Mouse (Mus musculus) small intestine, adult 2 months (tissue): ENCODE data around the gene Arhgef33. TPM values are rescaled to one million over a fixed set of nuclear protein-coding genes. Genes with fewer than 3 reads are reported as not detected.
"Not testable (repeated sequence)": the region's sequence is repeated elsewhere in the genome, so short reads cannot be mapped to it uniquely, and the experiment has no call there.

Experiments
- H3K27ac ChIP-seq: fragments of 200-500 bp; 2 replicates; pipeline ENCODE4 v1.5.1; 2012; ENCODE audit warnings: low read depth, low read length, control low read depth, inconsistent platforms; ENCODE audit not compliant: insufficient read depth
- H3K27me3 ChIP-seq: fragments of 200-500 bp; 2 replicates; pipeline ENCODE4 v1.6.1; 2012; ENCODE audit warnings: mild to moderate bottlenecking, moderate library complexity, low read length, inconsistent platforms; ENCODE audit not compliant: control insufficient read depth, insufficient read depth
- H3K36me3 ChIP-seq: fragments of 200-500 bp; 2 replicates; pipeline ENCODE4 v1.6.1; 2012; ENCODE audit warnings: mild to moderate bottlenecking, low read length, control low read depth, inconsistent platforms; ENCODE audit not compliant: control insufficient read depth, insufficient read depth
- H3K4me1 ChIP-seq: fragments of 200-500 bp; 2 replicates; pipeline ENCODE4 v1.6.1; 2012; ENCODE audit warnings: low read length, inconsistent platforms, mixed read lengths; ENCODE audit not compliant: control insufficient read depth, insufficient read depth, insufficient read length
- H3K4me3 ChIP-seq: fragments of 200-500 bp; 2 replicates; pipeline ENCODE4 v1.5.1; 2012; ENCODE audit warnings: low read depth, mild to moderate bottlenecking, control low read depth, inconsistent platforms, low read length, moderate library complexity
- CTCF ChIP-seq: fragments of 200-500 bp; IDR thresholded peaks from 2 replicates; pipeline ENCODE4 v1.5.1; 2012; ENCODE audit warnings: low read depth, mild to moderate bottlenecking, control low read depth, inconsistent platforms, low read length, moderate library complexity, mixed read lengths; ENCODE audit not compliant: insufficient replicate concordance, insufficient read length; ENCODE audit errors: extremely low read depth
- POLR2A ChIP-seq: fragments of 200-500 bp; IDR thresholded peaks from 2 replicates; pipeline ENCODE4 v1.6.1; 2012; ENCODE audit warnings: low read depth, mild to moderate bottlenecking, control low read depth, inconsistent platforms, low read length, moderate library complexity
- WGBS: fragments of 180-500 bp; shearing (Covaris S2); methylation state at CpG from one replicate; pipeline ENCODE4 v1.1.7; 2018; 5-methylcytosine and 5-hydroxymethylcytosine counted together
- polyA plus RNA-seq: library from polyadenylated mRNA; depleted of rRNA; stranded (reverse); fragments of >200 nt; gene quantifications from 2 replicates; pipeline ENCODE4 v1.2.3, GENCODE M21; 2012; rRNA removed

Gene Arhgef33
- 0.11 and 0.28 TPM in 2 replicates for polyA plus RNA-seq

GRCm38 (mm10) chr17:80307251-80307650, at the start of gene Arhgef33:
Gene Arhgef33, plus strand, starts transcription at chr17:80307407.
- 95% methylated on average over 1 of the region's 1 CpGs for WGBS
- TF ChIP-seq CTCF, result no peak
- TF ChIP-seq POLR2A, result no peak
- H3K27me3 ChIP-seq, result no peaks in the 10 kb centered on the region
- no peak within 1 kb of the TSS for H3K4me3 ChIP-seq
- H3K4me1 ChIP-seq, result no peaks in the 10 kb centered on the region
- no peak within 1 kb of the TSS for H3K27ac ChIP-seq
- H3K36me3 ChIP-seq, result no peaks in the 10 kb centered on the region

- no peaks in the 10 kb centered on the region for H3K27me3 ChIP-seq
- WGBS, result 91% methylated on average over 4 of the region's 4 CpGs
- no peaks in the 10 kb centered on the region for H3K4me1 ChIP-seq
- no peak overlapping the region for H3K27ac ChIP-seq
- no peak for TF ChIP-seq POLR2A
- no peak overlapping the region for H3K4me3 ChIP-seq
- peaks cover 62% of the 10 kb centered on the region for H3K36me3 ChIP-seq
These were observed 40.1 kb upstream of the Arhgef33 start for GRCm38 (mm10) chr17:80267065-80267464.

- Histone ChIP-seq H3K27me3 (no peaks in the 10 kb centered on the region), H3K4me3 (no peak overlapping the region), H3K36me3 (peaks cover 67% of the 10 kb centered on the region), H3K4me1 (no peaks in the 10 kb centered on the region), H3K27ac (no peak overlapping the region)
- 95% methylated on average over 3 of the region's 3 CpGs for WGBS
- TF ChIP-seq POLR2A (no peak), CTCF (no peak)
These were observed 39.1 kb upstream of the Arhgef33 start for GRCm38 (mm10) chr17:80268151-80268550.

- H3K27me3 ChIP-seq, H3K4me3 ChIP-seq, H3K4me1 ChIP-seq, H3K27ac ChIP-seq: not testable (repeated sequence)
- 94% methylated on average over 7 of the region's 7 CpGs for whole genome bisulfite sequencing
- peaks cover 70% of the 10 kb centered on the region for H3K36me3 ChIP-seq
These were observed 36.6 kb upstream of the Arhgef33 start for GRCm38 (mm10) chr17:80270622-80271021.

GRCm38 (mm10) chr17:80278255-80278654, 29.0 kb upstream of the Arhgef33 start:
- no peaks in the 10 kb centered on the region for H3K27me3 ChIP-seq
- 71% methylated on average over 4 of the region's 4 CpGs for WGBS
- no peak for TF ChIP-seq POLR2A
- TF ChIP-seq CTCF, result no peak
- no peak overlapping the region for H3K27ac ChIP-seq
- H3K4me3 ChIP-seq, result no peak overlapping the region
- peaks cover 48% of the 10 kb centered on the region for H3K36me3 ChIP-seq
- no peaks in the 10 kb centered on the region for H3K4me1 ChIP-seq

GRCm38 (mm10) chr17:80279340-80280070, 27.7 kb upstream of the Arhgef33 start:
- no peak overlapping the region for H3K4me3 ChIP-seq
- no peaks in the 10 kb centered on the region for H3K4me1 ChIP-seq
- TF ChIP-seq CTCF (no peak), POLR2A (no peak)
- H3K27ac ChIP-seq, result no peak overlapping the region
- WGBS, result 88% methylated on average over 8 of the region's 8 CpGs
- H3K36me3 ChIP-seq, result peaks cover 40% of the 10 kb centered on the region
- H3K27me3 ChIP-seq, result no peaks in the 10 kb centered on the region

GRCm38 (mm10) chr17:80284446-80284845, 22.8 kb upstream of the Arhgef33 start:
- TF ChIP-seq CTCF (no peak), POLR2A (no peak)
- 76% methylated on average over 4 of the region's 4 CpGs for WGBS
- Histone ChIP-seq H3K36me3 (peaks cover 10% of the 10 kb centered on the region), H3K4me3 (no peak overlapping the region), H3K27ac (no peak overlapping the region), H3K27me3 (no peaks in the 10 kb centered on the region), H3K4me1 (peaks cover 3% of the 10 kb centered on the region; the same call in 1 of the 2 replicates)
